ENCODE assay signal across 41 mouse cellular contexts in the genomic region with DNA sequence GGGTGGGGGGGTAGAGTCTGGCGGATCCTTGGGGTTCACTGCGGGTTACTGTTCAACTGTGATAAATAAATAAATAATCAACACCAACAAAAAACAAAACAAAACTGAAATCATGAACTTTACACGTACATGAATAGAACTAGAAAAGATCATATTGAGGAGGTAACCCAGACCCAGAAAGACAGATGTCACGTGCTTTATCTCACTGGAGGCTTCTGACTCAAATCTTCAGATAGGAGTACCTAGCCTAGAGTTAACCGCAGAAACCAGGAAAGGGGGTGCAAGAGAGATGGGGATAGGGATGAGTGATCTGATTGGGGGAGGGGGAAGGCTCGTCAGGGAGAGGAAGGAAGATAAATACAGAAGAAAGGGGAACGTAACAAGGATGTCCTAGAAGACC. TPM values are rescaled to one million over a fixed set of nuclear protein-coding genes. Genes with fewer than 3 reads are reported as not detected.
"Had no signal": no experiment of that assay in that cellular context is flagged by ENCODE, and none has a peak within 500 bp of the region (broad histone marks: within the 10 kb centered on the region; RNA-seq: fewer than 3 reads in every experiment).

No protein-coding gene starts in this region.

- H3K27ac ChIP-seq: heart, embryonic 10.5 days; heart, embryonic 13.5 days; heart, embryonic 15.5 days; hindbrain, embryonic 10.5 days; hindbrain, embryonic 12.5 days; hindbrain, embryonic 13.5 days; hindbrain, embryonic 14.5 days; hindbrain, embryonic 15.5 days; hindbrain, postnatal 0 days; intestine, embryonic 15.5 days; kidney, embryonic 15.5 days; kidney, postnatal 0 days; layer of hippocampus, adult 2 months; left cerebral cortex, adult 2 months had no signal

- H3K27me3 ChIP-seq: heart, embryonic 12.5 days; heart, embryonic 15.5 days; hindbrain, embryonic 12.5 days; hindbrain, embryonic 13.5 days; hindbrain, embryonic 15.5 days; intestine, embryonic 15.5 days; kidney, embryonic 15.5 days had no signal

- H3K9me3 ChIP-seq: heart, embryonic 10.5 days; heart, embryonic 12.5 days; heart, embryonic 13.5 days; heart, embryonic 15.5 days; hindbrain, embryonic 10.5 days; hindbrain, embryonic 12.5 days; hindbrain, embryonic 13.5 days; hindbrain, embryonic 15.5 days; intestine, embryonic 15.5 days; kidney, embryonic 15.5 days had no signal

- H3K36me3 ChIP-seq: heart, embryonic 10.5 days; heart, embryonic 12.5 days; heart, embryonic 13.5 days; heart, embryonic 15.5 days; hindbrain, embryonic 10.5 days; hindbrain, embryonic 12.5 days; hindbrain, embryonic 13.5 days; hindbrain, embryonic 15.5 days; intestine, embryonic 15.5 days; kidney, embryonic 15.5 days had no signal

- H3K9ac ChIP-seq: heart, embryonic 12.5 days; heart, embryonic 13.5 days; heart, embryonic 15.5 days; hindbrain, embryonic 12.5 days; hindbrain, embryonic 13.5 days; hindbrain, embryonic 14.5 days; hindbrain, embryonic 15.5 days; intestine, embryonic 15.5 days; kidney, embryonic 15.5 days had no signal

- DNase-seq: heart, postnatal 10 days; heart, postnatal 14 days; heart, postnatal 36 days; heart, postnatal 4 days; kidney, adult 11 months; kidney, adult 18-20 months; kidney, adult 8-10 months; kidney, adult 9 months; kidney, postnatal 14 days; kidney, postnatal 25 days; kidney, postnatal 36 days; kidney, postnatal 4 days; layer of hippocampus, adult 9-11 months; layer of hippocampus, postnatal 36 days had no signal

- H3K4me3 ChIP-seq: heart, embryonic 10.5 days; heart, embryonic 12.5 days; heart, embryonic 13.5 days; heart, embryonic 15.5 days; hindbrain, embryonic 10.5 days; hindbrain, embryonic 12.5 days; hindbrain, embryonic 13.5 days; hindbrain, embryonic 15.5 days; intestine, embryonic 15.5 days; kidney, embryonic 15.5 days; layer of hippocampus, adult 2 months; left cerebral cortex, adult 2 months had no signal

RNA-seq across cellular contexts. Expression of gene Accsl, which starts 20.1 kb away (rescaled TPM):
- total RNA-seq: heart, postnatal 14 days; heart, postnatal 25 days; heart, postnatal 36 days; heart, postnatal 4 days; hematopoietic stem cell, adult 5-6 weeks; hindbrain, postnatal 0 days; layer of hippocampus, adult 18-20 months had no signal
- polyA plus RNA-seq: heart, embryonic 10.5 days; heart, embryonic 11.5 days; heart, embryonic 12.5 days; heart, embryonic 13.5 days; heart, embryonic 14.5 days; heart, embryonic 15.5 days; heart, embryonic 16.5 days; hindbrain, embryonic 10.5 days; inflammation-experienced regulatory T-cells, adult 6 months; intestine, embryonic 14.5 days; intestine, embryonic 15.5 days; intestine, embryonic 16.5 days; intestine, postnatal 0 days; kidney, embryonic 14.5 days; kidney, embryonic 15.5 days; kidney, embryonic 16.5 days; kidney, postnatal 0 days had no signal
